Mouse (Mus musculus): ENCODE measurements around the gene Arrdc2. TPM values are rescaled to one million over a fixed set of nuclear protein-coding genes. Genes with fewer than 3 reads are reported as not detected.

Gene Arrdc2
- polyA plus RNA-seq, 1 experiment = 27.8 TPM

- peaks cover 13% of the 10 kb centered on the region for H3K4me1 ChIP-seq (ENCODE audit: control insufficient read depth, insufficient read depth, low read length)
- no peak for TF ChIP-seq POLR2A (IDR thresholded peaks at IDR 0.05; ENCODE audit: borderline replicate concordance, low read depth, low read length)
- no peak for TF ChIP-seq CTCF (IDR thresholded peaks at IDR 0.05; ENCODE audit: low read depth, low read length)
- no peak overlapping the region for H3K27ac ChIP-seq (ENCODE audit: insufficient read depth, low read depth, low read length)
- no peak overlapping the region for H3K4me3 ChIP-seq (ENCODE audit: insufficient read depth, low read length)
Measured at GRCm38 (mm10) chr8:70852595-70853231, 13.2 kb upstream of the Arrdc2 start.

GRCm38 (mm10) chr8:70851837-70852236 is 12.3 kb upstream of the Arrdc2 start:
- Histone ChIP-seq H3K4me3 (ENCODE audit: insufficient read depth, low read length) (no peak overlapping the region), H3K4me1 (ENCODE audit: control insufficient read depth, insufficient read depth, low read length) (peaks cover 13% of the 10 kb centered on the region)
- no peak for TF ChIP-seq CTCF (IDR thresholded peaks at IDR 0.05; ENCODE audit: low read depth, low read length)
- no peak for TF ChIP-seq POLR2A (IDR thresholded peaks at IDR 0.05; ENCODE audit: borderline replicate concordance, low read depth, low read length)

GRCm38 (mm10) chr8:70850947-70851346 is 11.4 kb upstream of the Arrdc2 start:
- TF ChIP-seq CTCF (IDR thresholded peaks at IDR 0.05; ENCODE audit: low read depth, low read length) (no peak), POLR2A (IDR thresholded peaks at IDR 0.05; ENCODE audit: borderline replicate concordance, low read depth, low read length) (no peak)
- Histone ChIP-seq H3K4me1 (ENCODE audit: control insufficient read depth, insufficient read depth, low read length) (peaks cover 13% of the 10 kb centered on the region), H3K4me3 (ENCODE audit: insufficient read depth, low read length) (no peak overlapping the region), H3K27ac (ENCODE audit: insufficient read depth, low read depth, low read length) (no peak overlapping the region)

More at GRCm38 (mm10) chr8:70851837-70852236, 12.3 kb upstream of the Arrdc2 start:
- no peak overlapping the region for H3K27ac ChIP-seq (ENCODE audit: insufficient read depth, low read depth, low read length)

- TF ChIP-seq POLR2A (IDR thresholded peaks at IDR 0.05; ENCODE audit: borderline replicate concordance, low read depth, low read length) (no peak), CTCF (IDR thresholded peaks at IDR 0.05; ENCODE audit: low read depth, low read length) (no peak)
- Histone ChIP-seq H3K4me3 (ENCODE audit: insufficient read depth, low read length) (no peak overlapping the region), H3K27ac (ENCODE audit: insufficient read depth, low read depth, low read length) (no peak overlapping the region), H3K4me1 (ENCODE audit: control insufficient read depth, insufficient read depth, low read length) (peaks cover 13% of the 10 kb centered on the region)
Measured at GRCm38 (mm10) chr8:70850132-70850845, 10.8 kb upstream of the Arrdc2 start.

DNA sequence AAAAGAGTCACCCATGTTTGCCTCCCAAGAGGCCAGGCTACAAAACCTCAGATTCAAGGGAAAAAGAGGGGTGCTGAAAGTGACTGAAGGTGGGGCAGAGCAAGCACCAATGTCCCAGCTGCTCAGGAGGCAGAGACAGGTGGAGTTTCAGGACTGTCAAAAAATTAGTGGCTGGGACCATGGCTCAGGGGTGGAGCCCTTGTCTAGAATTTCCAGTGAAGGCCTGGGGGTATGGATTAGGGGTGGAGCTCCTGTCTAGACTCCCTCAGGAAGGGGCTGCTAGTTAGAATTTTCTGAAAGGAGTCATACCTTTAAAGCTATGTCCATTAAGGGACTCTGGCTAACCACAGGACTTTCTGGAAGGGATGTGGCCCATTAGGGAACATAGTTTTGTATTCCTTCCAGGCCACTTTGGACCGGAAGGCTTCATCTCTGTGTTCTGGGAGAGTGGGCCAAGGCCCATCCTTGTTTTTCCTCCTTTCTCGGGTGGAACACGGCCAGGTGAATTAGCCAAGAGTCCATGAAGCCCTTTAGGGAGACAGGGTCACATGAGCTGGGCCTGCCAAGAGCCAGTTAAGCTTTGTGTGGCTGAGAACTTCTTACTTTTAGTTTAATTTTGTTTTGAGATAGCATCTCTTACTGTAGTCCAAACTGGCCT is 9.9 kb upstream of the Arrdc2 start:
- Histone ChIP-seq H3K4me3 (ENCODE audit: insufficient read depth, low read length) (no peak overlapping the region), H3K27ac (ENCODE audit: insufficient read depth, low read depth, low read length) (no peak overlapping the region), H3K4me1 (ENCODE audit: control insufficient read depth, insufficient read depth, low read length) (peaks cover 9% of the 10 kb centered on the region)
- TF ChIP-seq POLR2A (IDR thresholded peaks at IDR 0.05; ENCODE audit: borderline replicate concordance, low read depth, low read length) (no peak), CTCF (IDR thresholded peaks at IDR 0.05; ENCODE audit: low read depth, low read length) (no peak)

- no peaks in the 10 kb centered on the region for H3K4me1 ChIP-seq (ENCODE audit: control insufficient read depth, insufficient read depth, low read length)
- no peak overlapping the region for H3K4me3 ChIP-seq (ENCODE audit: insufficient read depth, low read length)
- H3K27ac ChIP-seq (ENCODE audit: insufficient read depth, low read depth, low read length) = no peak overlapping the region
- TF ChIP-seq POLR2A (IDR thresholded peaks at IDR 0.05; ENCODE audit: borderline replicate concordance, low read depth, low read length) (no peak), CTCF (IDR thresholded peaks at IDR 0.05; ENCODE audit: low read depth, low read length) (0 out of 2 replicates have a peak, but pooled peaks have one; percentile 8)
Measured at GRCm38 (mm10) chr8:70846371-70847154, 7.0 kb upstream of the Arrdc2 start.

- Histone ChIP-seq H3K27ac (ENCODE audit: insufficient read depth, low read depth, low read length) (no peak overlapping the region), H3K4me3 (ENCODE audit: insufficient read depth, low read length) (no peak overlapping the region), H3K4me1 (ENCODE audit: control insufficient read depth, insufficient read depth, low read length) (peaks cover 9% of the 10 kb centered on the region)
- TF ChIP-seq POLR2A (IDR thresholded peaks at IDR 0.05; ENCODE audit: borderline replicate concordance, low read depth, low read length) (no peak), CTCF (IDR thresholded peaks at IDR 0.05; ENCODE audit: low read depth, low read length) (no peak)
Measured at GRCm38 (mm10) chr8:70845108-70845507, 5.6 kb upstream of the Arrdc2 start.

- no peak overlapping the region for H3K4me3 ChIP-seq (ENCODE audit: insufficient read depth, low read length)
- peaks cover 10% of the 10 kb centered on the region for H3K4me1 ChIP-seq (ENCODE audit: control insufficient read depth, insufficient read depth, low read length)
- TF ChIP-seq POLR2A (IDR thresholded peaks at IDR 0.05; ENCODE audit: borderline replicate concordance, low read depth, low read length) = no peak
- TF ChIP-seq CTCF (IDR thresholded peaks at IDR 0.05; ENCODE audit: low read depth, low read length) = peak; percentile 87
- no peak overlapping the region for H3K27ac ChIP-seq (ENCODE audit: insufficient read depth, low read depth, low read length)
Measured at GRCm38 (mm10) chr8:70844523-70844922, 5.0 kb upstream of the Arrdc2 start.

GRCm38 (mm10) chr8:70843941-70844340 is 4.4 kb upstream of the Arrdc2 start:
- TF ChIP-seq CTCF (IDR thresholded peaks at IDR 0.05; ENCODE audit: low read depth, low read length) (no peak), POLR2A (IDR thresholded peaks at IDR 0.05; ENCODE audit: borderline replicate concordance, low read depth, low read length) (no peak)
- no peak overlapping the region for H3K27ac ChIP-seq (ENCODE audit: insufficient read depth, low read depth, low read length)
- no peak overlapping the region for H3K4me3 ChIP-seq (ENCODE audit: insufficient read depth, low read length)
- H3K4me1 ChIP-seq (ENCODE audit: control insufficient read depth, insufficient read depth, low read length) = peaks cover 10% of the 10 kb centered on the region
